Mouse (Mus musculus) testis, adult 2 months (tissue): Measurements from ENCODE around the gene Magi2.

Experiments used
- CTCF ChIP-seq: fragments of 200-500 bp; IDR thresholded peaks from 2 replicates; pipeline ENCODE4 v1.5.1; 2012; ENCODE audit warnings: low read depth, mild to moderate bottlenecking, inconsistent platforms, low read length, moderate library complexity; ENCODE audit not compliant: control insufficient read depth, insufficient read depth, insufficient replicate concordance
- POLR2A ChIP-seq: fragments of 200-500 bp; IDR thresholded peaks from 2 replicates; pipeline ENCODE4 v1.6.1; 2012; ENCODE audit warnings: low read depth, mild to moderate bottlenecking, inconsistent platforms, low read length, moderate library complexity; ENCODE audit not compliant: control insufficient read depth

- TF ChIP-seq CTCF (no peak), POLR2A (no peak)
These were observed 1521.3 kb downstream of the Magi2 start for GRCm38 (mm10) chr5:20748142-20748541.
